Mouse (Mus musculus) brain, embryonic 14.5 days (tissue): ENCODE results near the gene Prss36.

Source experiments
- CTCF ChIP-seq: fragments of 200-500 bp; IDR thresholded peaks from 2 replicates; pipeline ENCODE4 v1.5.1; 2012; ENCODE audit warnings: inconsistent platforms, mild to moderate bottlenecking, moderate library complexity, borderline replicate concordance; ENCODE audit not compliant: insufficient read depth, insufficient read length; ENCODE audit errors: extremely low read depth
- POLR2A ChIP-seq: fragments of 200-500 bp; IDR thresholded peaks from 2 replicates; pipeline ENCODE4 v1.6.1; 2012; ENCODE audit warnings: mild to moderate bottlenecking, inconsistent platforms, borderline replicate concordance; ENCODE audit not compliant: poor library complexity, insufficient read depth, insufficient read length, severe bottlenecking; ENCODE audit errors: extremely low read depth

DNA sequence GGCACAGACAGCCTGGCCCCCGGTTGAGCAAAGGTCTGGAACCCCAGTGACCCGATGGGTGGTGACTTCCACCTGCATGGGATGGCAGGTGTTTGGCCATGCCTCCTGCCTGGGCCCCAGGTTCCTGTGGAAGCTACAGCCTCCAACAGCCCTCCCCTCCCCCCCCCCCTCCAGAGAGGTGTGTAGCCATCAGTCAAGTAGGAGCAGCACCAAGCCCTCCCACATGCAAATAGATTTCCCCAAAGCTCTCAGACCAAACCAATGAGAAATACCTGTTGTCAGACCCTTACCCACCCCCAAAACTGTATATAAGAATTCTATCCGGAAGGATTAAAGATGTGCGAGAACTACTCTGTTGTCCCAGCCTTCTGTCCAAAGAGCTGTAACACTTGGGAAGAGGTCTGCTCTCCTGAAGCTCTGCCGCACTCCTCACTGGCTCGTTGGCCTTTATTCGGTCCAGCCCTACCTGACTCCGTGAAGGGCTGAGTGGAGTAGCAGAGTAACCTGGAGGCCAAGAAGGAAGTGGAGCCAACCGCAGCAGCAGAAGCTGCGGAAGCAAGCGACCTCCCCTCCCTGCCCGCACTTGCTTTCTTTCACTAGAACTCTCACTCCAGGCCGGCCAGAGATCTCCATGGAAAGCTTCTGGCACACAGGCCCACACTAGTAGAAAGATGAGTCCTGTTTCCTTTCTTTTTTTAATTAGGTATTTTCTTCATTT is 6.5 kb upstream of the Prss36 start:
- TF ChIP-seq POLR2A (no peak), CTCF (no peak)
